Mouse (Mus musculus): ENCODE results near the gene Olfr1348. TPM values are rescaled to one million over a fixed set of nuclear protein-coding genes. Genes with fewer than 3 reads are reported as not detected.
"Not testable (repeated sequence)": the region's sequence is repeated elsewhere in the genome, so short reads cannot be mapped to it uniquely, and the experiment has no call there.

Gene Olfr1348
- not detected in 2 replicates for polyA plus RNA-seq (2015; fragmentation: Nextera tagmentation; extraction: Ambion mirVana)

DNA sequence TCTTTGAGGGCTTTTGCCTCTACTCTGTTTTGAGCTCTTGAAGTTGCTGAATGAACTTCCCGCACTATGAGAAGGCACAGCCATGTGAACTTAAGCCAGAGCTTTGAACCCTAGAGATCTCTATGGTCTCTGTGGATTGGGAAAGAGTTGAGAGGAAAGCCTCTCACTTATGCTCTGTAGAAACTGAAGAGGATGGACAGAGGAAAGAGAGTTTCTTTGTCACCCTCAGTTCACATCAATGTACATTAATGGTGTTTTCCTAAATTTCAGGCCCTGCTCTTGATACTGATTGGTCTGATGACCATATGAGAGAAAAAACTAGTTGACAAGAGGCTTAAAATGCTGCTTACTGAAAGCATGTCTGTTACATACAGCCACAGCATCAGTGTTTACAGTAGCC, at the start of gene Olfr1348:
Olfr1348 (minus strand) TSS at position 101 of the 400 bp plus-strand sequence.
- Histone ChIP-seq H3K27me3 (no peaks in the 10 kb centered on the region), H3K4me3 (replicated peaks) (no peak within 1 kb of the TSS), H3K4me2 (replicated peaks) (no peak within 1 kb of the TSS), H3K27ac (replicated peaks) (no peak within 1 kb of the TSS), H3K9ac (no peak within 1 kb of the TSS), H3K36me3 (no peaks in the 10 kb centered on the region), H3K4me1 (no peaks in the 10 kb centered on the region), H3K9me3 (replicated peaks) (0 out of 2 replicates have a peak, but pooled peaks cover 3% of the 10 kb centered on the region)
- WGBS: 92% methylated on average over 1 of the region's 1 CpGs
- ATAC-seq (ENCODE audit: insufficient number of reproducible peaks, low FRiP score, low TSS enrichment, low read depth): no peak

DNA sequence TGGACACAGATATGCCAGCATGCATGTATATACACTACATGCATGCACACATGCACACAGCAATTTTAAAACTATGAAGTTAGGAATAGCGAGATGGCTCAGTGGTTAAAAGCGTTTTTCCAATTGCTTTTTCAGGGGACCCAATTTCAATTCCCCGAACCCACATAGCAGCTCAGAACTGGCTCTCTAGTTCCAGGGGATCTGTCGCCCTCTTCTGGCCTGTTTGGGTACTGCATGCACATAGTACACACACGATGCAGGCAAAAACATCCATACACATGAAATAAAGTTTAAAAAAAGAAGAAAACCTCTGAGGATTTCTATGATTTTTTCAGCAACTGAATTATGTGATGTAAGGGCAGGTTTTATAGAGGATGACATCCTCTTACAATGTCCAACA, 17.6 kb upstream of the Olfr1348 start:
- Histone ChIP-seq H3K4me1 (no peaks in the 10 kb centered on the region), H3K36me3 (no peaks in the 10 kb centered on the region), H3K27ac (replicated peaks) (no peak overlapping the region), H3K4me3 (replicated peaks) (no peak overlapping the region), H3K4me2 (replicated peaks) (no peak overlapping the region), H3K9ac (no peak overlapping the region), H3K9me3 (replicated peaks) (peaks cover 9% of the 10 kb centered on the region), H3K27me3 (no peaks in the 10 kb centered on the region)
- no peak for ATAC-seq (ENCODE audit: insufficient number of reproducible peaks, low FRiP score, low TSS enrichment, low read depth)
- WGBS: 64% methylated on average over 5 of the region's 5 CpGs

DNA sequence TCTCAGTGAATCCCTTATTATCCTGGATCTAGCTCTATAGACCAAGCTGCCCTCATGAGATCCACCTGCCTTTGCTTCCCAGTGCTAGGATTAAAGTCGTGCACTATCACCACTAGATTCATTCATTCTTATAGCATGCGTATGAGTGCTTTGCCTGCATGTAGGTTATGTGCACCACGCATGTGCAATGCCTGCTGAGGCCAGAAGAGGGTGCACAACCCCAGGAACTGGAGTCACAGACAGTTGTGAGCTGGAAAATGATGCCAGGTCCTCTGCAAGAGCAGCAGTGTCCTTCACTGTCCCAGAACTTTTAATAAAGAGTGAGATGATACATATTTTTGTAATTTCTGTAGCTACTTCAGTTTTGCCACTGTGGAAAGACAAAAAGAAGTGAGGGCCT, 16.5 kb upstream of the Olfr1348 start:
- ATAC-seq (ENCODE audit: insufficient number of reproducible peaks, low FRiP score, low TSS enrichment, low read depth): no peak
- no peaks in the 10 kb centered on the region for H3K27me3 ChIP-seq
- H3K36me3 ChIP-seq: no peaks in the 10 kb centered on the region
- no peak overlapping the region for H3K9ac ChIP-seq
- H3K9me3 ChIP-seq (replicated peaks): peaks cover 9% of the 10 kb centered on the region
- H3K4me2 ChIP-seq (replicated peaks): no peak overlapping the region
- no peaks in the 10 kb centered on the region for H3K4me1 ChIP-seq
- no peak overlapping the region for H3K27ac ChIP-seq (replicated peaks)
- 62% methylated on average over 3 of the region's 3 CpGs for WGBS
- H3K4me3 ChIP-seq (replicated peaks): no peak overlapping the region

DNA sequence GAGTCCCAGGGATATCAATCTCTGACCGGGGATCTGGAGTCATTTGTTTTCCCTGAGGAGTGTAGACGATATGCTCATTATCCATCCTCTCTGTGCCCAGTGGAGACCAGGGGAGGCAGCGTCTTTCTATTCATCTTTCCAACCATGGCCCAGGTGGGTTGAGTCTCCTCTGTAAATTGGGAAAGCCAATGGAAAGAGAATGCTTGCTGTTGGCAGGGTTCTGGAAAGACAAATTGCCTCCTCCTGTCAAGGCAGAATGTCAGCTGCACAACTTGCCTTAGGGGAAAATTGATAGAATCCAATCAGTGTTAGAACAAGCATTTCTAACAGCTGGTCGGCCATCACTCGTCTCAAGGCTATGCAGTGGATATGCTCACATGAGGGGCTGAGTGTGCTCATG, 14.3 kb upstream of the Olfr1348 start, which contains the start of gene Olfr1349:
Olfr1349 (minus strand) TSS at position 101 of the 400 bp plus-strand sequence.
- no peaks in the 10 kb centered on the region for H3K4me1 ChIP-seq
- H3K9me3 ChIP-seq (replicated peaks): peaks cover 9% of the 10 kb centered on the region
- no peaks in the 10 kb centered on the region for H3K36me3 ChIP-seq
- no peak for ATAC-seq (ENCODE audit: insufficient number of reproducible peaks, low FRiP score, low TSS enrichment, low read depth)
- no peak within 1 kb of the TSS for H3K4me2 ChIP-seq (replicated peaks)
- no peaks in the 10 kb centered on the region for H3K27me3 ChIP-seq
- H3K4me3 ChIP-seq (replicated peaks): no peak within 1 kb of the TSS
- H3K27ac ChIP-seq (replicated peaks): no peak within 1 kb of the TSS
- no peak within 1 kb of the TSS for H3K9ac ChIP-seq
- 80% methylated on average over 5 of the region's 5 CpGs for WGBS

DNA sequence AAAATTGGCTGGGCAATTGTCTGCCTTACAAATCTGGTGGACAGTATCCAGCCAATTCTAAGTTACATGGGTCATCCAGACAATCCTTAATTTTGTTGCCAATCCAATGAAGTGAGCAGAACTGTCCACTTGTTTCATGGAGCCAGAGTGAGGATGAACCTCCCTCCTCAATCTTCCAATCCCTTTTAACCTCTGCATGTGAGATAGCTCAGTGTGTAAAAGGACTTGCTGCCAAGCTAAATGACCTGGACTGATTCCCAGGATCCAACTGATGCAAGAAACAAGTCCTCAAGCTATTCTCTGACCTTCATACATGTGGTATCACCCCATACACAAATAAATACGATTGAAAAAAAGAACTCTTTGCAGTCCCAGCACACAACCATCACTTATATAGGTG, 13.1 kb upstream of the Olfr1348 start:
- no peak for ATAC-seq (ENCODE audit: insufficient number of reproducible peaks, low FRiP score, low TSS enrichment, low read depth)
- no peak overlapping the region for H3K4me2 ChIP-seq (replicated peaks)
- no peaks in the 10 kb centered on the region for H3K36me3 ChIP-seq
- H3K27ac ChIP-seq (replicated peaks): no peak overlapping the region
- H3K4me1 ChIP-seq: no peaks in the 10 kb centered on the region
- H3K9me3 ChIP-seq (replicated peaks): peaks cover 14% of the 10 kb centered on the region; the same call in 1 of the 2 replicates
- H3K27me3 ChIP-seq: no peaks in the 10 kb centered on the region
- WGBS: 20% methylated on average over 1 of the region's 1 CpGs
- H3K9ac ChIP-seq: no peak overlapping the region
- H3K4me3 ChIP-seq (replicated peaks): no peak overlapping the region

DNA sequence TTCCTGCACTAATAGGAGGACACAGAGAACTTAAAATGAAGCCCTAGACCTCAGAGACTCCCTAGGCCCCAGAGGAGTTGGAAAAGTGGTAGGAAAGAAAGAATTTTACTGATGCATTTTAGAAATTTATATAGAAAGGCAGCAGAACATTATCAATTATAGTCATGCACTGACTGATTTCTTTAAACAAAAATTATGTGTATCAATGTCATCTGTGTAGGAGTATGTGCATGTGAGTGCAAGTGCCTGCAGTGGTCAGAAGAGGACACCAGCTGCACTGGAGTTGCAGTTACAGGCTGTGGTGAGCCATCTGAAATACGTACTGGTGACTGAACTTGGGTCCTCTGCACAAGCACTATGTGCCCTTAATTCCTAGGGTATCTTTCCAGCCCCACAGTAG, 8.9 kb downstream of the Olfr1348 start, which contains the start of gene Olfr1347:
Olfr1347 (minus strand) TSS at position 101 of the 400 bp plus-strand sequence.
- no peaks in the 10 kb centered on the region for H3K4me1 ChIP-seq
- WGBS: 56% methylated on average over 1 of the region's 1 CpGs
- ATAC-seq (ENCODE audit: insufficient number of reproducible peaks, low FRiP score, low TSS enrichment, low read depth): no peak

DNA sequence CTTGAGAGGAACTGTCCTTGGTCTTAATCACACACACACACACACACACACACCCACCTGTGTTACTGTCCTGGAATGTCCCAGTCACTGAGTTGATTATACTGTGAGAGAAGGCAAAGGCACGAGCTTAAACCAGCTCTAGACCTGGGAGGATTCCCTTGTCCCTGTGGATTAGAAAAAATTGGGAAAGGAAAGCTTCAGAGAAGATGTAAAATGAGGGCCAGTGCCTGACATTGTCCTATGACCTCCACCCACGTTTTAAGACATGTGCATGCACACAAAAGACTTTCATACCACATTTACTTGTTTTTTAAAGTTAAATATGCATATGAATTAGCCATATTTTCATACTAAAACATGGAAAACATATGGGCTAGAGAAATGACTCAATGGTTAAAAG, 21.7 kb downstream of the Olfr1348 start, which contains the start of gene Olfr5:
Olfr5 (minus strand) TSS at position 101 of the 400 bp plus-strand sequence.
- Histone ChIP-seq H3K4me1 (no peaks in the 10 kb centered on the region), H3K4me2 (replicated peaks) (no peak within 1 kb of the TSS), H3K9ac (no peak within 1 kb of the TSS), H3K36me3 (no peaks in the 10 kb centered on the region), H3K27me3 (no peaks in the 10 kb centered on the region), H3K27ac (replicated peaks) (no peak within 1 kb of the TSS), H3K9me3 (replicated peaks) (no peaks in the 10 kb centered on the region), H3K4me3 (replicated peaks) (no peak within 1 kb of the TSS)
- ATAC-seq (ENCODE audit: insufficient number of reproducible peaks, low FRiP score, low TSS enrichment, low read depth): no peak
- WGBS: 19% methylated on average over 2 of the region's 2 CpGs

More for the DNA sequence above, 8.9 kb downstream of the Olfr1348 start, which contains the start of gene Olfr1347:
- Histone ChIP-seq H3K9ac (no peak within 1 kb of the TSS), H3K4me3 (replicated peaks) (no peak within 1 kb of the TSS), H3K9me3 (replicated peaks) (no peaks in the 10 kb centered on the region; the same call in 1 of the 2 replicates), H3K27me3 (no peaks in the 10 kb centered on the region), H3K4me2 (replicated peaks) (no peak within 1 kb of the TSS), H3K36me3 (no peaks in the 10 kb centered on the region), H3K27ac (replicated peaks) (no peak within 1 kb of the TSS)

DNA sequence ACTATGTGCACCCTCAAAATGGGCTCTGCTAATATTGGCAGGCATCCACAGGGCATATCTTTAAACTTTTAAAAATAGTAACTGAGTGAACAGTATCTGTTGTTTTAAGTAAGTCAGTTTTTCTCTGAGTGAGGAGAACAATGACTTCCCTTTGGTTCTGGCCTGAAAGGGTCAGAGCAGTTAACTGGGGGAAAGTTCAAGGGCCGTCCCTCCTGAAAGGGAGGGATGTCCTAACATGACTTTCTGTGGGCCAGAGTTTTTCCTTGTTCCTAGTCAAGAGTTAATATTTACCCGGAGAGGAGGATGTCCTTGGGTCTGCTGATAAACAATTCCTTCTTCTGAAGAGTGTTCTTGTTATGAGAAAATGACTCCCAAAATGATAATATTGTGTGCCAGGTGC, 30.9 kb downstream of the Olfr1348 start:
- H3K4me3 ChIP-seq (replicated peaks); H3K27ac ChIP-seq (replicated peaks); H3K27me3 ChIP-seq; H3K4me2 ChIP-seq (replicated peaks); H3K9ac ChIP-seq; ATAC-seq (ENCODE audit: insufficient number of reproducible peaks, low FRiP score, low TSS enrichment, low read depth); H3K36me3 ChIP-seq; H3K4me1 ChIP-seq; H3K9me3 ChIP-seq (replicated peaks): not testable (repeated sequence)
- WGBS: 75% methylated on average over 2 of the region's 2 CpGs

DNA sequence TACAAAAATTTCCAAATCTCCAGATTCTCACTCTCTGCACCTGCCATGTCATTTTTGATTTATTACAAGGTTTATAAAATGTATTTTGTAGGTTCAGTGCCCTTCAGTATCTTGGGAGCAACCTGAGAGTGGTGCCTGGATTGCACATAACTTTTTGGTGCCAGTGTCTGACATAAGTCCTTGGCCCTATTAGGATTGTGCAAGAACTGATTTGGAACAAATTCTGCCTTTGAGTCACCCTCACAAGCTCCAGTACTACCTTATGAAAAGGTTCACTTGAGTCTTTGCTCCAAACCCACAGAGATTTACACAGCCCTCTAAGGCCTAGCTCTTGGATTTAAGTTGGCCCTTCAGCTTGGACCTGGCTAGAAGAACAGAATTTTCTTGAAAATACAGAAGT, 41.6 kb downstream of the Olfr1348 start, which contains the start of gene Olfr1346:
Olfr1346 (plus strand) TSS at position 151 of the 400 bp plus-strand sequence.
- no peak within 1 kb of the TSS for H3K27ac ChIP-seq (replicated peaks)
- H3K9me3 ChIP-seq (replicated peaks): no peaks in the 10 kb centered on the region
- H3K9ac ChIP-seq: no peak within 1 kb of the TSS
- no peak for ATAC-seq (ENCODE audit: insufficient number of reproducible peaks, low FRiP score, low TSS enrichment, low read depth)
- no peak within 1 kb of the TSS for H3K4me2 ChIP-seq (replicated peaks)
- H3K4me3 ChIP-seq (replicated peaks): no peak within 1 kb of the TSS
- no peaks in the 10 kb centered on the region for H3K4me1 ChIP-seq
- no peaks in the 10 kb centered on the region for H3K27me3 ChIP-seq
- H3K36me3 ChIP-seq: no peaks in the 10 kb centered on the region

DNA sequence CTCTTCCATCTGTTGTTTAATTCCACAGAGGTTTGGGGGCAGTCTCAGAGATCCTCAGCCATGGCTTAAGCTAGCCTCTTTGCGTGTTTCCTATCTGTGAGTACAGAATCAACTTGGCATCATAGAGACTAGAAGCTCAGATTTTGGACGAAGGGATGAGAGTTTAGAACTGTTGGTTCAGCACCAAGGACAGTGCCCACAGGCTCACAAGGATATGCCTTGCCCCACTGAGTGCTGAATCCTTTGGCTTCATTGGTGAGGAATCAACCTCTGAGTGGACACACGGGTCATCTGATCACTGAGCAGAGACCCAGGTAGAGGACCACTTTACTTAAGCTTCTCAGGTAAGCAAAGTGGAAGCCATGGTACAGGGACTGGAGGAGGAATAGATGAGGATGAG, 52.1 kb downstream of the Olfr1348 start:
- Histone ChIP-seq H3K9ac (no peak overlapping the region), H3K4me2 (replicated peaks) (no peak overlapping the region), H3K4me1 (no peaks in the 10 kb centered on the region), H3K27ac (replicated peaks) (no peak overlapping the region), H3K27me3 (no peaks in the 10 kb centered on the region), H3K4me3 (replicated peaks) (no peak overlapping the region), H3K36me3 (no peaks in the 10 kb centered on the region), H3K9me3 (replicated peaks) (0 out of 2 replicates have a peak, but pooled peaks cover 3% of the 10 kb centered on the region)
- no peak for ATAC-seq (ENCODE audit: insufficient number of reproducible peaks, low FRiP score, low TSS enrichment, low read depth)
- WGBS: 49% methylated on average over 3 of the region's 3 CpGs

DNA sequence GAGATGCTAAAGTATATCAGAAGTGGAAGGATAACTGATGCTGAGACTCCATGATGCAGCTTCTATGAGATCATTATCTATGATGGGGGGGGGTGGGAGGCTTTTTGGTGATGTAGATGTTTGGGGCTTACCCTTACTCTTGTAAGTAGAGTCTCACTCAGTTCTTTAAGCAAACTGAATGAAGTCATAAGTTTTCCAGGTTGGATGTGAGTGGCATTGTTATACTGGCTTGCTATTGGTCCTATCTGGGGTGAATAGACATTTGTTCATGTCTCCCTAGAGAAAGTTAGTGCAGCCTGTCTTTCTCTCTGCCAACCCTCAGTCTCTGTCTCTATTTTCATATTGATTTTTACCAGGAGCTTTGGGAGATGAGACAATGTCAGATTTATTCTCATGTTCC, 52.7 kb downstream of the Olfr1348 start, which contains the start of gene Olfr1336:
Olfr1336 (plus strand) TSS at position 301 of the 400 bp plus-strand sequence.
- no peak within 1 kb of the TSS for H3K9ac ChIP-seq
- 0 out of 2 replicates have a peak, but pooled peaks cover 3% of the 10 kb centered on the region for H3K9me3 ChIP-seq (replicated peaks)
- no peaks in the 10 kb centered on the region for H3K36me3 ChIP-seq
- H3K4me3 ChIP-seq (replicated peaks): no peak within 1 kb of the TSS
- no peaks in the 10 kb centered on the region for H3K4me1 ChIP-seq
- H3K27ac ChIP-seq (replicated peaks): no peak within 1 kb of the TSS
- H3K27me3 ChIP-seq: no peaks in the 10 kb centered on the region
- ATAC-seq (ENCODE audit: insufficient number of reproducible peaks, low FRiP score, low TSS enrichment, low read depth): no peak
- no peak within 1 kb of the TSS for H3K4me2 ChIP-seq (replicated peaks)

Data from embryonic facial prominence, embryonic 15.5 days (tissue).